Mouse (Mus musculus) c-Kit-positive CD71-positive TER-119-negative erythroid progenitor cells, embryonic 14.5 days (primary cell): ENCODE measurements around the gene Zcchc2.

ENCODE experiments used
- DNase-seq: peaks from one replicate; pipeline ENCODE4 v3.0.0-alpha.2; 2013; ENCODE audit warnings: low read depth

The Zcchc2 gene

DNA sequence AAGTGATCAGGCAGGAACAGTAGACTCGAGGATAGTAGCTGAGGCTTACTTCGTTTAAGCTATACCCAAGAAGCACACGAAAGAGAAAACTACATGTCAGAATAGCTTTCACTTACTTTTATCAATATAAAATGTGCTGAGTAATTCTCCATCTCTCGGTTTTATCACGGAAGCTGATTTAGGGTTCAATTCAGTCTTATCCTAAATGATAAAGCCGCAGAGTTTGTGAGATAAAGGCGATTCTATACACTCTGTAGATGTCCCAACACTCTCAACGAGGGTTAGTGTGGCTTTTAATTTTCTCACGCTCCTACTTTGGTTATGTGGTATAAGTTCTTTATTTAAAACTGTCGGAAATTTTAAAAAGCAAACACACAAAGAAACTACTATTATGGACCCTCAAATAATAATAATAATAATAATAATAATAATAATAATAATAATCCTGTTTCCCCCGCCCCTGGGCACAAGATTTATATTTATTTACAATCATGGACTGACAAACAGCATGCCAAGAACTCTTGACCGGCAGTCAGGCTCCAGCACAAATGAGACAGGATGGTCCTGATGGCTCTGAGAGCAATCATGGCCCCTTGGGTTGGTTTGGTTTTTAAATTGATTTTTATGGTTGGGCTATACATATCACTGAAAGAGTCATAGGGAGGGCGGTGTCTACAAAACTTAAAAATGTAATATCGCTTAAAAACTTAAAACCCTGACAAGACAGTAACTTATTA, 1.1 kb upstream of the Zcchc2 start:
- DNase-seq = peak; percentile 16

DNA sequence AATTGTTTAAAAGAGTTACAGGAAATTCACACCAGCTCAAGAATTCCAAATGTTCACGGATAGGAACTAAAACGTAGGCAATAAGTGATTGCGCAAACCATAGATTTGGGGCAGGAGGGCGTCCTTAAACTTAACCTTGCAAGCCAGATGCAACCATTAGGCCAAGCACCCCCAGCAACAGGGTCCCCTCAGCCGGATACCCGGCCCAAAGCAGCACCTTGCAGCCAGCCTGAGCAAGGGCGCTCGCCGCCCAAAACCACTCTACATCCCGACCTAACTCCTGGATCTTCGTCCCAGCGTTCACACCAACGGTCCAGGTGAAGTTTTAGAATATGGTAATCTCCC, 594 bp upstream of the Zcchc2 start:
- no peak for DNase-seq

DNA sequence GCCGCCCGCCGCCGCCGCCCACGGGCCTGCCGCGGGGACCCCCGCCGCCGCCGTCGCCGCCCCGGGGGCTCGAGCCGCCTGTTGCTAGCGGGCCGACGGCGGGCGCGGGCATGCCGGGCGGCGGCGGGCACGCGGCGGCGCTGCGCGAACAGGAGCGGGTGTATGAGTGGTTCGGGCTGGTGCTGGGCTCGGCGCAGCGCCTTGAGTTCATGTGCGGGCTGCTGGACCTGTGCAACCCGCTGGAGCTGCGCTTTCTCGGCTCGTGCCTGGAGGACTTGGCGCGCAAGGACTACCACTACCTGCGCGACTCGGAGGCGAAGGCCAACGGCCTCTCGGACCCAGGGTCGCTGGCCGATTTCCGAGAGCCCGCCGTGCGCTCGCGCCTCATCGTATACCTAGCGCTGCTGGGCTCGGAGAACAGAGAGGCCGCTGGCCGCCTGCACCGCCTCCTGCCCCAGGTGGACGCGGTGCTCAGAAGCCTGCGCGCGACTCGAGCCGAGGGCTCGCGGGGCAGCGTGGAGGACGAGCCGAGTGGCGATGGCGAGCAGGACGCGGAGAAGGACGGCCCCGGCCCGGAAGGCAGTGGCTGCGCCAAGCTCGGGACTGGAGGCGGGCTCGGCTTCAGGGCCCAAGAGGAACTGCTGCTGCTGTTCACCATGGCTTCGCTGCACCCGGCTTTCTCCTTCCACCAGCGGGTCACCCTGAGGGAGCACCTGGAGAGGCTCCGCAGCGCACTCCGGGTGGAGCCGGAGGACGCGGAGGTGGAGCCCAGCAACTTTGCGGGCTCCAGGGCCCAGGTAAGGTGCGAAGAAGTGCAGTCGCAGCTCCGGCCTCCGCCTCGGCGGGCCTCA, 930 bp downstream of the Zcchc2 start:
- peak; percentile 34 for DNase-seq

- DNase-seq = peak; percentile 17
Observed at GRCm38 (mm10) chr1:105991931-105992837, 2.0 kb downstream of the Zcchc2 start.

DNA sequence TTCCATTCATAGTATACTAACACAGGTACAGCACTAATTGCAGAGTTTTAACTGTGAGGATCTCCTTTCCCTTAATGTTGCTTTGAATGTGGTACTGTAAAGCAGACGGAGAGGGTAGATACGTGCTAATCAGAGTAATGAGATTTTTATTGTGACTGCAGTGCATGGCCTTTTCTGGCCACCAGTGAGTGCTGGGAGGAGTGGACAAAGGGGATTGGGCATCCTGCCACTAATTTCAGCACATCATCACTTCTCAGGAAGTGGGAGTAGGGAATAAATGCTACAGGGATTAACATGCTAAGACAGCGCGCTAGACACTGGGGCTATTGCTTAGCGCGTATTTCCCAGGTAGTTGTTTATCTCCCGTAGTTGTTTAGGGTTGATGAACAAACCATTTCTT, 3.0 kb downstream of the Zcchc2 start:
- DNase-seq = peak; percentile 31

GRCm38 (mm10) chr1:105993601-105994209, 3.5 kb downstream of the Zcchc2 start:
- peak; percentile 80 for DNase-seq

- no peak for DNase-seq
Observed at GRCm38 (mm10) chr1:105995966-105996365, 5.8 kb downstream of the Zcchc2 start.

DNA sequence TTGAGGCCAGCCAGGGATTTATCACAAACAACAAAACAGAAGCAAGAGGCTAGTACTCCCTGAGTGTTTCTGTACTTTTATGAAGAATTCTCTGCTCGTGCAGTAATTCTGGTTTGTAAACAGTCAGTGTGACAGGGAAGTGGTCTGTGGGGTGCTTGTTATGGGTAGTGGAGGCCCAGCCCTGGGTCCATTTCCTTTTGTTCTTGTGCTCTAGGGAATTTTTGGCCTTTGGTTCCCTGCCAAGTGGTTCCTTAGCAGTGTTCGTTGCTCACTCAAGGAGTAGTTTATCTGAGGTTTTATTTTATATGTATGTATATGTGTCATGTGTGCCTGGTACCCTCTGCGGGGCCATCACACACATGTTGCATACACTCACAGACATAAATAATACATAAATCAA, 7.1 kb downstream of the Zcchc2 start:
- no peak for DNase-seq

- no peak for DNase-seq
Observed at GRCm38 (mm10) chr1:105999802-106000201, 9.6 kb downstream of the Zcchc2 start.

DNA sequence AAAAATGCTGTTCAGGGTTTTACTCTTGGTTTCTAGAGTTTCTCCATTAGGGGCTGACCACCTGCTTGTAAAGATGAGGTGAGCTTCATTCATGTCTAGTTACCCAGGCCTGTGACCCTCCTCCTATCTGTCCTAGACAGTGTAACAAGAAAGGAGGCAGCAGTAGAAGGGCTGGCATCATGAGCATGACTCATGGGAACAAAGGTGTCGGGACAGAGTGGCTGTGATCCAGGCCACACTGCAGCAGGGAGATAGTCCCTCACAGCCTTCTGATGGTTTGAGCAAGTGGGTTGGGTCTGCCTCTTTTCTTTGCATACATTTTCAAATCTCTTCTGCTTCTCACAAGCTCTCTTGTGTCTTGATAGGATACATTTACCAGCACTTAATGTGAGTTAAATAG, 17.4 kb downstream of the Zcchc2 start:
- DNase-seq = no peak

- DNase-seq = no peak
Observed at GRCm38 (mm10) chr1:106011097-106011496, 20.9 kb downstream of the Zcchc2 start.

GRCm38 (mm10) chr1:106013759-106014158, 23.6 kb downstream of the Zcchc2 start:
- no peak for DNase-seq

GRCm38 (mm10) chr1:106016262-106016661, 26.1 kb downstream of the Zcchc2 start:
- DNase-seq = no peak

- no peak for DNase-seq
Observed at GRCm38 (mm10) chr1:106019854-106020253, 29.6 kb downstream of the Zcchc2 start.

GRCm38 (mm10) chr1:106022998-106023397, 32.8 kb downstream of the Zcchc2 start:
- DNase-seq = no peak

DNA sequence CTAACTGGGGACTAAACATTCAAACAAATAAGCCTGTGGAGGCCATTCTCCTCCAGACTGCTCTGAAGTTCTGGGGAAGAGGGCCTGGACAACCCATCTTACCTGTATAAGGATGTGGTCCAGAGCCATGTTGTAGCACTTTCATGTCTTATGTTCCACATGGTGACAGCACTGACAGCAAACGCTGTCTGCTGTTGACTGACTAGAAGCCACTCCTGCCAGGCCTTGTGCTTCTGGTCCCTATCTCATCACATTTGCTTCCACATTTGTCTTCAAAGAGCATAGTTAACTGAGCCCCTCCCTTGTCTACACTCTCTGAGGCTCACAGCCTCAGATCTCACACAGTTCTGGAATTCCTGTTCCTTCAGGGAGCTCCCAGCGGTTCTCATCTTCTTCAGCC, 34.0 kb downstream of the Zcchc2 start:
- no peak for DNase-seq

DNA sequence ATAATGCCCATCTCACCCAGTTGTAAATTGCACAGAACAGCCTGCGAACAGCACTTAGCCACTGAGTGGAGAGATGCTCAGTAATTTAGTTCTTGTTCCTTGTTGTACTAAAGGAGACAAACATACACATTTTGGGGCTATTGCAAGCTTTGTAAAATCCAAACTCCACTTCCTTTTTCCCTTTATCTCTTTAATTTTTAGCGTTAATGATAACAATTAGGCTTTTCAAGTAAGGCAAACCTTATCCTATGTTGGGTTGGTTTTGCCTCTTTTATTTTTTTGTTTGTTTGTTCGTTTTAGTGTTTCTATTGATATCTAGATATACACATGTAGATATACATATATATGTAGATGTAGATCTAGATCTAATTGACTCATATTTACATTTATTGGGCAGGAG, 34.6 kb downstream of the Zcchc2 start:
- DNase-seq = no peak

- DNase-seq = no peak
Observed at GRCm38 (mm10) chr1:106029769-106030168, 39.6 kb downstream of the Zcchc2 start.

GRCm38 (mm10) chr1:106030331-106030730, 40.1 kb downstream of the Zcchc2 start:
- DNase-seq = no peak

- no peak for DNase-seq
Observed at GRCm38 (mm10) chr1:106030886-106031285, 40.7 kb downstream of the Zcchc2 start.

- DNase-seq = no peak
Observed at GRCm38 (mm10) chr1:106031908-106032307, 41.7 kb downstream of the Zcchc2 start.

DNA sequence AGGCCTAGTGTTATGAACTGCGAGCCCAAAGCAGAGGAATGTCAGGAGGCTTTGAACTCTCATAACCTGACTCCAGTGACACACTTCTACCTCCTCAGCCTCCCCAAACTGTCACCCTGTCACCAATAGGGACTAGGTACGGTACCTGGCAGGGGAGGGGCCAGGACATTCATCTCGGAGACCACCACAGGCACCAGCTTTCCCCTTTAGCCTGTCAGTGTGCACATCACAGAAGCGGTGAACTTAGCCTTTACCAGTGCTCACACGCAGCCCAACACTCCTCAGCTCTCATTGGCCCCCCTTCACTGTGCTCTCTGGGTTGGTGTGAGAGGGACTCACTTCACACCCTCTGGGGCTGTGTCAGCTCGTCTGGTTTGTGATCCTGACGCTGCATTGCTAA, 44.6 kb downstream of the Zcchc2 start:
- DNase-seq = no peak
